Mouse (Mus musculus) E14TG2a.4 (cell line): ENCODE measurements around the gene Tob1.

Experiments
- CTCF ChIP-seq: conservative IDR thresholded peaks from 2 replicates; pipeline ENCODE4 v1.5.1; 2014; ENCODE audit warnings: low read length
- NANOG ChIP-seq: IDR thresholded peaks from 2 replicates; pipeline ENCODE4 v1.6.1; 2014; ENCODE audit warnings: borderline replicate concordance, low read length, mixed read lengths
- POU5F1 ChIP-seq: IDR thresholded peaks from 2 replicates; pipeline ENCODE4 v1.6.1; 2014; ENCODE audit warnings: low read length, borderline replicate concordance

DNA sequence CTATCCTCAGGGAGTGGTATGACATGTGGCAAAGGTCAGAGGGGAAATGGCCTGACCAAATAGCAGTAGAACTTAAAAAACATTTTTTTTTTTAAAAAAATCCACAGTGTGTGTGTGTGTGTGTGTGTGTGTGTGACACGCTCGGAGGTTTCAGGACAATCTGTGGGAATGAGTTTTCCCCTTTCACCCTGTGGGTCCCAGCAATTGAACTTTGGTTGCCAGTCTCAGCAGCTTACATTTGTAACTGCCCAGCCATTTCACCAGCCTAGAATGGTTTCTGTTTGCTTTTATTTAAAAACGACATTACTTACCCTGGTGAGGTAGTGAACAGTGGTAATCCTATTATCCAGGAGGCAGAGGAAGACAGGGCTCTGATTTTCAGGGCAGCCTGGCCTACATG lies 8.2 kb upstream of the Tob1 start:
- TF ChIP-seq CTCF (no peak), NANOG (no peak), POU5F1 (no peak)
